Mouse (Mus musculus) C2C12 (cell line): ENCODE results near the gene Dapp1. TPM values are rescaled to one million over a fixed set of nuclear protein-coding genes. Genes with fewer than 3 reads are reported as not detected.

ENCODE experiments used
- H3K27me3 ChIP-seq: one replicate; pipeline ENCODE4 v1.6.1; 2011; ENCODE audit not compliant: control insufficient read depth, insufficient read depth, insufficient read length
- H3K36me3 ChIP-seq: one replicate; pipeline ENCODE4 v1.6.1; 2011; ENCODE audit not compliant: control insufficient read depth, insufficient read depth
- H3K4me3 ChIP-seq: one replicate; pipeline ENCODE4 v1.5.1; 2011; ENCODE audit warnings: mild to moderate bottlenecking, control low read depth; ENCODE audit not compliant: poor library complexity, insufficient read depth, severe bottlenecking
- H3K79me2 ChIP-seq: one replicate; pipeline ENCODE4 v1.6.1; 2011; ENCODE audit not compliant: control insufficient read depth, insufficient read depth
- H3K79me3 ChIP-seq: one replicate; pipeline ENCODE4 v1.6.1; 2011; ENCODE audit warnings: low read depth, control low read depth
- H3ac ChIP-seq: one replicate; pipeline ENCODE3; 2011; ENCODE audit warnings: low read depth; ENCODE audit not compliant: control insufficient read depth, insufficient read length
- CEBPB ChIP-seq: IDR thresholded peaks from one replicate; pipeline ENCODE4 v1.6.1; 2011; ENCODE audit warnings: low read depth, mild to moderate bottlenecking, control low read depth, moderate library complexity
- CTCF ChIP-seq: IDR thresholded peaks from one replicate; pipeline ENCODE4 v1.5.1; 2011; ENCODE audit not compliant: control insufficient read depth, insufficient read depth, insufficient read length
- FOSL1 ChIP-seq: IDR thresholded peaks from one replicate; pipeline ENCODE4 v1.8.0; 2011; ENCODE audit warnings: mild to moderate bottlenecking, low read length; ENCODE audit not compliant: poor library complexity, insufficient read depth, severe bottlenecking
- MAX ChIP-seq: IDR thresholded peaks from one replicate; pipeline ENCODE4 v1.6.1; 2011; ENCODE audit warnings: mild to moderate bottlenecking, control low read depth
- MYOD1 ChIP-seq: IDR thresholded peaks from one replicate; pipeline ENCODE4 v1.6.1; 2011; ENCODE audit warnings: low read depth; ENCODE audit not compliant: control insufficient read depth, insufficient read length
- MYOG ChIP-seq: IDR thresholded peaks from one replicate; pipeline ENCODE4 v1.6.1; 2011; ENCODE audit not compliant: control insufficient read depth, insufficient read length; ENCODE audit errors: extremely low read depth
- USF1 ChIP-seq: IDR thresholded peaks from one replicate; pipeline ENCODE4 v1.6.1; 2011; ENCODE audit warnings: low read depth, mild to moderate bottlenecking, control low read depth, moderate library complexity
- polyA plus RNA-seq: library from polyadenylated mRNA; unstranded; fragments of >200 nt; fragmentation: generic; extraction: Trizol; gene quantifications from one replicate; pipeline ENCODE4 v1.2.1, GENCODE M21; 2012; ENCODE audit warnings: missing spikeins

Dapp1 gene
- polyA plus RNA-seq, 1 experiment, result 0.15 TPM

- Histone ChIP-seq H3K27me3 (no peaks in the 10 kb centered on the region), H3K79me2 (no peaks in the 10 kb centered on the region), H3K79me3 (no peaks in the 10 kb centered on the region), H3K36me3 (no peaks in the 10 kb centered on the region), H3ac (no peak overlapping the region), H3K4me3 (no peak overlapping the region)
- no peak for TF ChIP-seq CTCF
- TF ChIP-seq MAX, result no peak
- no peak for TF ChIP-seq USF1
- TF ChIP-seq MYOG, result no peak
- TF ChIP-seq MYOD1, result no peak
- TF ChIP-seq CEBPB, result no peak
- no peak for TF ChIP-seq FOSL1
Observed at GRCm38 (mm10) chr3:137980435-137981381, 637 bp downstream of the Dapp1 start.

GRCm38 (mm10) chr3:137978233-137978632 lies 3.1 kb downstream of the Dapp1 start:
- TF ChIP-seq USF1 (no peak), CEBPB (no peak), MYOG (no peak), CTCF (no peak), MYOD1 (no peak), FOSL1 (no peak), MAX (no peak)
- Histone ChIP-seq H3K79me2 (no peaks in the 10 kb centered on the region), H3K36me3 (no peaks in the 10 kb centered on the region), H3K4me3 (no peak overlapping the region), H3K27me3 (no peaks in the 10 kb centered on the region), H3ac (no peak overlapping the region), H3K79me3 (no peaks in the 10 kb centered on the region)

- no peaks in the 10 kb centered on the region for H3K79me3 ChIP-seq
- no peaks in the 10 kb centered on the region for H3K27me3 ChIP-seq
- no peak for TF ChIP-seq FOSL1
- TF ChIP-seq MYOG, result no peak
- TF ChIP-seq MAX, result no peak
- no peak for TF ChIP-seq MYOD1
- TF ChIP-seq USF1, result no peak
- no peak for TF ChIP-seq CTCF
- TF ChIP-seq CEBPB, result no peak
- H3ac ChIP-seq, result no peak overlapping the region
- H3K36me3 ChIP-seq, result no peaks in the 10 kb centered on the region
- no peak overlapping the region for H3K4me3 ChIP-seq
- no peaks in the 10 kb centered on the region for H3K79me2 ChIP-seq
Observed at GRCm38 (mm10) chr3:137977629-137978041, 3.7 kb downstream of the Dapp1 start.

GRCm38 (mm10) chr3:137976943-137977628 lies 4.3 kb downstream of the Dapp1 start:
- no peaks in the 10 kb centered on the region for H3K79me3 ChIP-seq
- no peak for TF ChIP-seq MYOD1
- TF ChIP-seq USF1, result no peak
- no peaks in the 10 kb centered on the region for H3K36me3 ChIP-seq
- H3K27me3 ChIP-seq, result no peaks in the 10 kb centered on the region
- no peak overlapping the region for H3ac ChIP-seq
- no peaks in the 10 kb centered on the region for H3K79me2 ChIP-seq
- no peak overlapping the region for H3K4me3 ChIP-seq

GRCm38 (mm10) chr3:137975856-137976423 lies 5.4 kb downstream of the Dapp1 start:
- H3ac ChIP-seq, result no peak overlapping the region
- TF ChIP-seq CTCF, result no peak
- TF ChIP-seq USF1, result no peak
- no peak for TF ChIP-seq FOSL1
- H3K4me3 ChIP-seq, result no peak overlapping the region
- no peaks in the 10 kb centered on the region for H3K79me2 ChIP-seq
- no peaks in the 10 kb centered on the region for H3K79me3 ChIP-seq
- no peaks in the 10 kb centered on the region for H3K36me3 ChIP-seq
- no peaks in the 10 kb centered on the region for H3K27me3 ChIP-seq
